Mouse (Mus musculus): ENCODE measurements around the gene Igf2r. TPM values are rescaled to one million over a fixed set of nuclear protein-coding genes. Genes with fewer than 3 reads are reported as not detected.

Gene Igf2r
- polyA plus RNA-seq, 1 experiment from 2014 or later = 25.1 TPM

GRCm38 (mm10) chr17:12712191-12712590 is 57.3 kb downstream of the Igf2r start:
- Histone ChIP-seq H3K36me3 (ENCODE audit: control insufficient read depth, insufficient read depth) (peaks cover 61% of the 10 kb centered on the region), H3K9me3 (ENCODE audit: control insufficient read depth) (no peaks in the 10 kb centered on the region), H3K4me1 (replicated peaks; ENCODE audit: control insufficient read depth, insufficient read depth, low read length) (no peaks in the 10 kb centered on the region), H3K27me3 (replicated peaks; ENCODE audit: control insufficient read depth, insufficient read depth, low read length) (no peaks in the 10 kb centered on the region), H3K4me2 (replicated peaks; ENCODE audit: low read depth) (no peak overlapping the region), H3K27ac (ENCODE audit: low read depth, low read length) (no peak overlapping the region), H3K4me3 (ENCODE audit: low read depth, low read length) (no peak overlapping the region), H3K9ac (ENCODE audit: low read depth, low read length) (no peak overlapping the region)
- no peak for TF ChIP-seq CTCF (IDR thresholded peaks at IDR 0.05; ENCODE audit: low read depth)
- ATAC-seq = no peak

- no peak for TF ChIP-seq CTCF (IDR thresholded peaks at IDR 0.05; ENCODE audit: low read depth)
- WGBS = 72% methylated on average over 2 of the region's 2 CpGs
- no peaks in the 10 kb centered on the region for H3K4me1 ChIP-seq (replicated peaks; ENCODE audit: control insufficient read depth, insufficient read depth, low read length)
- no peaks in the 10 kb centered on the region for H3K27me3 ChIP-seq (replicated peaks; ENCODE audit: control insufficient read depth, insufficient read depth, low read length)
- peaks cover 49% of the 10 kb centered on the region for H3K36me3 ChIP-seq (ENCODE audit: control insufficient read depth, insufficient read depth)
- no peak for ATAC-seq
- no peak overlapping the region for H3K4me2 ChIP-seq (replicated peaks; ENCODE audit: low read depth)
- no peak overlapping the region for H3K27ac ChIP-seq (ENCODE audit: low read depth, low read length)
- H3K9ac ChIP-seq (ENCODE audit: low read depth, low read length) = no peak overlapping the region
- H3K9me3 ChIP-seq (ENCODE audit: control insufficient read depth) = no peaks in the 10 kb centered on the region
- H3K4me3 ChIP-seq (ENCODE audit: low read depth, low read length) = no peak overlapping the region
Measured at GRCm38 (mm10) chr17:12710976-12711375, 58.5 kb downstream of the Igf2r start.

- H3K9ac ChIP-seq (ENCODE audit: low read depth, low read length) = no peak overlapping the region
- no peak overlapping the region for H3K27ac ChIP-seq (ENCODE audit: low read depth, low read length)
- H3K27me3 ChIP-seq (replicated peaks; ENCODE audit: control insufficient read depth, insufficient read depth, low read length) = no peaks in the 10 kb centered on the region
- ATAC-seq = no peak
- TF ChIP-seq CTCF (IDR thresholded peaks at IDR 0.05; ENCODE audit: low read depth) = no peak
- H3K36me3 ChIP-seq (ENCODE audit: control insufficient read depth, insufficient read depth) = peaks cover 49% of the 10 kb centered on the region
- H3K4me1 ChIP-seq (replicated peaks; ENCODE audit: control insufficient read depth, insufficient read depth, low read length) = no peaks in the 10 kb centered on the region
- H3K9me3 ChIP-seq (ENCODE audit: control insufficient read depth) = no peaks in the 10 kb centered on the region
- H3K4me2 ChIP-seq (replicated peaks; ENCODE audit: low read depth) = no peak overlapping the region
- no peak overlapping the region for H3K4me3 ChIP-seq (ENCODE audit: low read depth, low read length)
- WGBS = 87% methylated on average over 13 of the region's 13 CpGs
Measured at GRCm38 (mm10) chr17:12710050-12710780, 59.2 kb downstream of the Igf2r start.

GRCm38 (mm10) chr17:12708398-12708797 is 61.1 kb downstream of the Igf2r start:
- TF ChIP-seq CTCF (IDR thresholded peaks at IDR 0.05; ENCODE audit: low read depth) = no peak
- peaks cover 50% of the 10 kb centered on the region for H3K36me3 ChIP-seq (ENCODE audit: control insufficient read depth, insufficient read depth)
- H3K9ac ChIP-seq (ENCODE audit: low read depth, low read length) = no peak overlapping the region
- H3K9me3 ChIP-seq (ENCODE audit: control insufficient read depth) = no peaks in the 10 kb centered on the region
- no peak overlapping the region for H3K4me3 ChIP-seq (ENCODE audit: low read depth, low read length)
- WGBS = 74% methylated on average over 3 of the region's 3 CpGs
- no peak overlapping the region for H3K4me2 ChIP-seq (replicated peaks; ENCODE audit: low read depth)
- H3K27me3 ChIP-seq (replicated peaks; ENCODE audit: control insufficient read depth, insufficient read depth, low read length) = no peaks in the 10 kb centered on the region
- ATAC-seq = no peak
- no peak overlapping the region for H3K27ac ChIP-seq (ENCODE audit: low read depth, low read length)
- no peaks in the 10 kb centered on the region for H3K4me1 ChIP-seq (replicated peaks; ENCODE audit: control insufficient read depth, insufficient read depth, low read length)

- 77% methylated on average over 10 of the region's 10 CpGs for WGBS
- peaks cover 57% of the 10 kb centered on the region for H3K36me3 ChIP-seq (ENCODE audit: control insufficient read depth, insufficient read depth)
- no peak overlapping the region for H3K4me2 ChIP-seq (replicated peaks; ENCODE audit: low read depth)
- no peak for TF ChIP-seq CTCF (IDR thresholded peaks at IDR 0.05; ENCODE audit: low read depth)
- no peak for ATAC-seq
- no peak overlapping the region for H3K9ac ChIP-seq (ENCODE audit: low read depth, low read length)
- no peaks in the 10 kb centered on the region for H3K9me3 ChIP-seq (ENCODE audit: control insufficient read depth)
- H3K4me1 ChIP-seq (replicated peaks; ENCODE audit: control insufficient read depth, insufficient read depth, low read length) = no peaks in the 10 kb centered on the region
- H3K27me3 ChIP-seq (replicated peaks; ENCODE audit: control insufficient read depth, insufficient read depth, low read length) = no peaks in the 10 kb centered on the region
- no peak overlapping the region for H3K4me3 ChIP-seq (ENCODE audit: low read depth, low read length)
- no peak overlapping the region for H3K27ac ChIP-seq (ENCODE audit: low read depth, low read length)
Measured at GRCm38 (mm10) chr17:12706590-12707049, 62.8 kb downstream of the Igf2r start.

- 75% methylated on average over 5 of the region's 5 CpGs for WGBS
- ATAC-seq = no peak
- Histone ChIP-seq H3K4me1 (replicated peaks; ENCODE audit: control insufficient read depth, insufficient read depth, low read length) (0 out of 2 replicates have a peak, but pooled peaks cover 3% of the 10 kb centered on the region), H3K9me3 (ENCODE audit: control insufficient read depth) (no peaks in the 10 kb centered on the region), H3K36me3 (ENCODE audit: control insufficient read depth, insufficient read depth) (peaks cover 58% of the 10 kb centered on the region), H3K4me2 (replicated peaks; ENCODE audit: low read depth) (no peak overlapping the region), H3K9ac (ENCODE audit: low read depth, low read length) (no peak overlapping the region), H3K27me3 (replicated peaks; ENCODE audit: control insufficient read depth, insufficient read depth, low read length) (no peaks in the 10 kb centered on the region), H3K27ac (ENCODE audit: low read depth, low read length) (no peak overlapping the region), H3K4me3 (ENCODE audit: low read depth, low read length) (no peak overlapping the region)
- no peak for TF ChIP-seq CTCF (IDR thresholded peaks at IDR 0.05; ENCODE audit: low read depth)
Measured at GRCm38 (mm10) chr17:12702901-12703300, 66.6 kb downstream of the Igf2r start.

Data from intestine, postnatal 0 days (tissue).